Mouse (Mus musculus): Measurements from ENCODE around the gene Taar8a.
"Not testable (repeated sequence)": the region's sequence is repeated elsewhere in the genome, so short reads cannot be mapped to it uniquely, and the experiment has no call there.

The Taar8a gene

DNA sequence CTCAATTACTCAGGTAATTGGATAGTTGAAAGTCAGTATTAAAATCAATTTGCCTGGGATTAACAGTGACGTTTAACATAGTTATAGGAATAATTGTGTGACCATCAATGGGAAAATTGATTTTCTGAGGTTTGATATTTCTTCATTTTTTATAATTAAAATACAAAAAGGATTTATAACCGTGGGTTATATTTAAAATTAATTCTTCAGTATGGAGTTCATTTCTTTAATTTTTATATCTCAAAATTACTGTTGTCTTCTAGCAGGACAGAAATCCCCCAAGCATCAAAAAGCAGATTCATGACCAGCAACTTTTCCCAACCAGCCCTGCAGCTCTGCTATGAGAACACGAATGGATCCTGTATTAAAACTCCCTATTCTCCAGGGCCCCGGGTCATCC lies at the start of gene Taar8a:
Gene Taar8a, plus strand, starts transcription at position 301 of the 400 bp plus-strand sequence.
- DNase-seq = not testable (repeated sequence)

DNA sequence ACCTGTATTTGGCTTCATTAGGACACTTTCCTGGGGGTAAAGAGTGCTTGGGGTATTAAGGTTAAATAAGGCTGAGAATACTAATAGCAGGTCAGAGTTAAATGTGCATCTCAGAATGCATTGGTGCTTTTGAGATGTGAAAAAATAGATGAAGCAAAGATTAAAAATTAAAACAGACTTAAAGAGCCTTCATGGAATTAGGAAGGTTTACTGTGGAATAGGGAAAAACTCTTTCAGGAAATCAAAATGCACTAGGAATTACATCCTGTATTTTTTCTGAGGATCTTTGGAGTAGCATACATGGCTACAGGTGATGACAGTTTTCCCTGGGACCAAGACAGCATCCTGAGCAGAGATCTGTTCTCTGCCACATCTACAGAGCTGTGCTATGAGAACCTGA lies 49.4 kb upstream of the Taar8a start, which contains the start of gene Taar7d:
Gene Taar7d, plus strand, starts transcription at position 301 of the 400 bp plus-strand sequence.
- DNase-seq = no peak

DNA sequence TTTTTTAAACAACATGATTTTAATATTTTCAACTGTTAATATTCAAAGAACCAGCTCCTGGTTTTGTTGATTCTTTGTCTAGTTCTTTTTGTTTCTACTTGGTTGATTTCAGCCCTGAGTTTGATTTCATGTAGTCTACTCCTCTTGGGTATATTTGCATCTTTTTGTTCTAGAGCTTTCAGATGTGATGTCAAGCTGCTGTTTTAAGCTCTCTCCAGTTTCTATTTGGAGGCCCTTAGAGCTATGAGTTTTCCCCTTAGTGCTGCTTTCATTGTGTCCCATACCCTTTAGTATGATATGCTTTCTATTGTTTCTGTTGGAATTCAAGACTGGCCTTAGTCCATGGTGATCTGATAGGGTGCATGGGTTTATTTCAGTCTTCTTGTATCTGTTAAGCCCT lies 45.0 kb upstream of the Taar8a start:
- no peak for DNase-seq

DNA sequence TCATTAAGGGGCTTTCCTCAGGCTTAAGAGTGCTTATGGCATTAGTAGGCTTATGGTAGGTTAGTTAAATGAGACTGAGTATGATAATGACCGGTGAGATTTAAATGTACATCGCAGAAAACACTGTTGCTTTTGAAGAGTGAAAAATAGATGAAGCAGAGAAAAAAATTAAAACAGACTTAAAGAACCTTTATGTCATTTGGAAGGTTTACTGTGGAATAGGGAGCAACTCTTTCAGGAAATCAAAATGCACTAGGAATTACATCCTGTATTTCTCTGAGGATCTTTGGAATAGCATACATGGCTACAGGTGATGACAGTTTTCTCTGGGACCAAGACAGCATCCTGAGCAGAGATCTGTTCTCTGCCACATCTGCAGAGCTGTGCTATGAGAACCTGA lies 39.0 kb upstream of the Taar8a start, which contains the start of gene Taar7e:
Gene Taar7e, plus strand, starts transcription at position 301 of the 400 bp plus-strand sequence.
- no peak for DNase-seq

DNA sequence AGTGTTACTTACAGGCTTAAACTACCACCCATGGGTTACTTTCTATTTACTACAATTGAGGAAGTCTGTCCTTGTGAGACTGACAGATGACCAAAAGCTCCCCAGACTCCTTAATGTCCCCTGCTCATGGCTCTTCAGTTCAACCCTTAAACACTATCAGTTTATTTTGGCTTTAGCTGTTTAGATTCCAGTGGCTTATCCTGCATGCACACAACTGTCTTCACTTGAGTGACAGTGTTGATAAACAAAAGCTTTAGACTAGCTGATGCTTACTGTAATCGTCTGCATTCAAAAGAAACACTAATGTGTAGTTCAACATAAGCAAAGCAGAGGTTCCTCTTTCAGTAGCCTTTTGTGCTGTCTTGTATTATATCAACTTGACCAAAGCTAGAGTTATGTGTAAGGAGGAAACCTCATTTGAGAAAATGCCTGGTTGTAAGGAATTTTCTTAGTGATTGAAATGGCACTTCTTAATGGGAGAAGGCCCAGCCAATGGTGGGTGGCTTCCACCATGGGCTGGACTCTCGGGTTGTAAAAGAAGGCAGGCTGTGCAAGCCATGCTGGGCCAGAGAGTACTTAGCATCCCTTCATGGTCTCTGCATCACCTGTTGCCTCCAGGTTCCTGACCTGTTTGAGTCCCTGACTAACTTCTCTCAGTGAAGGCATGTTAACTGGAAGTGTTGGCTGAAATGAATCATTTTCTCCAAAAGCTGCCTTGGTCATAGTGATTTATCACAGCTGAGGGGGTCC lies 36.0 kb upstream of the Taar8a start:
- DNase-seq = no peak

DNA sequence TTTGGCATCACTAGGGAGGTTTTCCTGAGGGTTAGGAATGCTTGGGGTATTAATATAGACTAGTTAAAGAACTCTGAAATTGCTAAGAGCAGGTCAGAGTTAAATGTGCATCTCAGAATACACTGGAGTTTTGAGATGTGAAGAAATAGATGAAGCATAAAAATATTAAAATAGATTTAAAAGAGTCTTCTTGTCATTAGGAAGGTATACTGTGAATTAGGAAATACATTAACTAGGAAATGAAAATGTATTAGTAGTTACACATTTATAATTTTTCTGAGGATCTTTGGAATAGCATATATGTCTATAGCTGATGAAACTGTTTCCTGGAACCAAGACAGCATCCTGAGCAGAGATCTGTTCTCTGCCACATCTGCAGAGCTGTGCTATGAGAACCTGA lies 27.1 kb upstream of the Taar8a start, which contains the start of gene Taar7f:
Gene Taar7f, plus strand, starts transcription at position 301 of the 400 bp plus-strand sequence.
- DNase-seq = no peak

DNA sequence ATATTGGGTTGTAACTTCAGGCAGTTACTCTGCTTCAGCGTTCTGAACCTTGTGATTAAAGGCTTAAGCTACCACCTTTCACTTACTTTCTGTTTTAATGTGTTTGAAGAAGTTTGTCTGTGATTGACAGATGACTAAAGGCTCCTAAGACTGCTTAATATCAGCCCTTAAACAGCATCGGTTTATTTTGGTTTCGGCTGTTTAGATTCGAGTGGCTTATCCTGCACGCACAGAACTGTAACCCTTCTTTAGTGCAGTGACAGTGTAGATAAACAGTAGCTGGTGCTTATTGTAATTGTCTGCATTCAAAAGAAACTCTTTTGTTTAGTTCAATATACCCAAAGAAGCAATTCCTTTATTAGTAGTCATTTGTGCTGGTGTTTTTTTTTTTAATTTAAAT lies 24.3 kb upstream of the Taar8a start:
- no peak for DNase-seq

DNA sequence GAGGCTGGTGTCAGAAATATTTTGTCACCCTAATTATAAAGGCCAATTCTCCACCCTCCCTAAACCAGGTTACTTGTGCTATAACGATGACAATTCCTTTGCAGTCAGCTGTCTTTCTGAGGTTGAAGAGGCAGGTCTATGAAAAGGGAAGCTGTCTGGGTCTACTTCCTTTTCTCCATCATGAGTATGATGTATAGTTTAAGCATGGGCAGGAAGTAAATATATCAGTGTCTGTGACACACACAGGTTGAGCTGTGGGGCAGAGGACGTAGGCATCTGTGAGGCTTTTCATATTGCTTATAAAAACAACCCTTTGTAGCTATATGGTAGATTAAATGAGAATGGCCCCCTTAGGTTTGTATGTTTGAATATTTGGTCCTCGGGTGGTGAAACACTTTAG lies 17.3 kb upstream of the Taar8a start:
- no peak for DNase-seq

DNA sequence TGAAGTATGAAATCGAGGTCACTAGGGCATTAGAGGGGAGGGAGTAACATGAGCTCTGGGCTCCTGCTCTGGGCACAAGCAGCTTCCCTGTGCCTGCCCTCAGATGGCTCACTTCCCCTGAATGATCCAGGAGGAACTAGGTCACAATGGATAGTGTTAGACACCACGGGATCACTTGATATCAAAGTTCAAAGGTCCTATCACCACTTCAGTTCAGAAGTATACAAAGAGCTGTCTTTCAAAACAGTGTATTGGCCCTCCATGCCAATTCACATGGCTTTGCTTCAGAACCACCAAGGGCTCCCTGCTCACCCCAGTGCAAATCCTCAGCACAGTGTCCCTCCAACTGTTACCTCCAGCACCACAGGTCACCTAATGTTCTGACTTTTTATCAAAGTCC lies 1.5 kb upstream of the Taar8a start:
- not testable (repeated sequence) for DNase-seq

DNA sequence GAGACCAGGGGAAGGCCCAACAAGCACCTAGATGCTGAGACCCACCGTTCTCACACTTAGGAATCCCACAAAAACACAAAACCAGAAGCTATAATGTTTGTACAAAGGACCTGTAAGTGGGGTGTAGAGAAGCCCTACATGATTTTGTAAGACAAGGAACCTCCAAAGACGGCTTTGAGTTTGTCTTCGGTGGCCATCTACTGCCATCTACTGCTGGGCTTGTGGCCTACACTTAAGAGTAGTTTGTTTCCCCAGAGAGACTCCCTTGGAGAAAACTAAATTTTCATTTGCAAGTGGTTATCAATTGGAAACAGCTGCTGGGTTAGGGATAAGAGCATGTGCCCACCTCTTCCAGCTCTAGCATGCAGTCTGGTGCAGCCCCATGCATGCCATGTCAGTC lies 3.9 kb downstream of the Taar8a start:
- peak; percentile 10 for DNase-seq

DNA sequence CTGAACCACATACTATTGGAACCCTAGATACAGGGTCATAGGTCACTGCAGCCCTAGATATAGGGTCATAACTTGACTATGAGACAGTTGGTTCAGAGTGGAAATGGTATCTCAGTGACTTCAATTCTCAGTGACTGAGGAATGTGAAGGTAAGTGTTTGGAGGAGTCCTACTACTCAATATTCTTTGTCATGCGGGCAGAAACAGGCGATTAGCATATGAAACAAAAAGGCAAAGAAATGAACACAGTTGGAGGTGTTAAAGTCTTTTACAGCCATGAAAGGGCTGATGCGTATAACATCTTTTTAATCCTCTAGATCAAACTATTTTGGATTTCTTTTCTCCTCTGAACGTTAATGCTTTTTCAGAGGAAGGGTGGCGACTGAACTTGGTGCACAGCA lies 9.6 kb downstream of the Taar8a start:
- no peak for DNase-seq

DNA sequence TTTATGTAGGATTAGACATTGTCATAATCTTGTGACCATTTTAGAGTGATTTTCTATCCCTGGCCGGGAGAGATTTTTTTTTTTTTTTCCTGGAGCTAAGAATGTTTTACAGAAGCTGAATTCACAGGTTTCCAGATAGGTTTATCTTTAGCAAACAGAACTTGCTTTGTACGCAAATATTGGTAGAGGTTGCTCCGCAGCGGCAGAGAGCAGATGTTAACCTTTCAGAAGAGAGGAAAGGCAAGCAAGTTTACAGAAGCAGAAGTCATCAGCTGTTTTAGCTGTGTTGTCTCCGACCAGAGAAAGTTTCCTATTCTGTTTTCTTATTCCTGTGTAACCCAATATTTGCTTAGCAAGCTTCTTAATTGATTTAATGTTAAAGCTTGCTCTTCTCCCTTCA lies 10.3 kb downstream of the Taar8a start:
- no peak for DNase-seq

DNA sequence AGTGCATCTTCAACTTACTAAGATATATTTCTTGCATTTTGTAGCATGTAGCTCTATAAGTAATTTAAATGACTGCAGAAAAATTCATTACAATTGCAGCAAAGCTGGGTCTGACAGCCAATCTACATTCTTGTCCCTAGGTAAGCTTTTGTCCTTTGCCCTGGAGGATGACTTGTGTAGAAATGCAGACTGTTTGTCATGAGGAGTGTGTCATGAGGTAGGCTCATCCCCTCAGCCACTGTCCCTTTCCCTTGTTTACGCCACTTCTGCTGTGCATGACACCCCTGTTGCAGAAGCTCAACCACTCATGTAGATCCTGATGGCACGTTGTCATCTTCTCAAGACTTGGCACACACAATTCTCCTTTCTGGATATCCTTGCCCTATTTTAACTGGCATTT lies 10.9 kb downstream of the Taar8a start:
- no peak for DNase-seq

DNA sequence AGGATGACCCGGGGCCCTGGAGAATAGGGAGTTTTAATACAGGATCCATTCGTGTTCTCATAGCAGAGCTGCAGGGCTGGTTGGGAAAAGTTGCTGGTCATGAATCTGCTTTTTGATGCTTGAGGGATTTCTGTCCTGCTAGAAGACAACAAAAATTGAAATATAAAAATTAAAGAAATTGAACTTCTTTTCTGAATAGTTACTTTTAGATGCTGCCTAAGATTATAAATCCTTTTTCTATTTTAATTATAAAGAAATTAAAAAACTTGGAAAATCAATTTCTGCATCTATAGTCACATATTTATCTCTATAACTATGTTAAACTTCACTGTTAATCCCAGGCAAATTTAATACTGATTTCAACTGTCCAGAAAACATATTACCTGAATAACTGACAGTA lies 15.9 kb downstream of the Taar8a start, which contains the start of gene Taar8b:
Gene Taar8b, minus strand, starts transcription at position 101 of the 400 bp plus-strand sequence.
- DNase-seq = no peak

DNA sequence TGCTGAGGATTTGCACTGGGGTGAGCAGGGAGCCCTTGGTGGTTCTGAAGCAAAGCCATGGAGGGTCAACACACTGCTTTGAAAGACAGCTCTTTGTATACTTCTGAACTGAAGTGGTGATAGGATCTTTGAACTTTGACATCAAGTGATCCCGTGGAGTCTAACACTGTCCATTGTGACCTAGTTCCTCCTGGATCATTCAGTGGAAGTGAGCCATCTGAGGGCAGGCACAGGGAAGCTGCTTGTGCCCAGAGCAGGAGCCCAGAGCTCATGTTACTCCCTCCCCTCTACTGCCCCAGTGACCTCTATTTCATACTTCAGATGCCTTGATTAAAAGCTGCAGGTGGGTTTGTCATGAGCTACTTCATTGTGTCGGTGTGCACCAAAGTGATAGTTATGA lies 20.7 kb downstream of the Taar8a start:
- DNase-seq = not testable (repeated sequence)

DNA sequence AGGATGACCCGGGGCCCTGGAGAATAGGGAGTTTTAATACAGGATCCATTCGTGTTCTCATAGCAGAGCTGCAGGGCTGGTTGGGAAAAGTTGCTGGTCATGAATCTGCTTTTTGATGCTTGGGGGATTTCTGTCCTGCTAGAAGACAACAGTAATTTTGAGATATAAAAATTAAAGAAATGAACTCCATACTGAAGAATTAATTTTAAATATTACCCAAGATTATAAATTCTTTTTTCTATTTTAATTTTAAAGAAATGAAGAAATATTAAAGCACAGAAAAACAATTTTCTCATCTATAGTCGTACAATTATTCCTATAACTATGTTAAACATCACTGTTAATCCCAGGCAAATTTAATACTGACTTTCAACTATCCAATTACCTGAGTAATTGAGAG lies 25.5 kb downstream of the Taar8a start, which contains the start of gene Taar8c:
Gene Taar8c, minus strand, starts transcription at position 101 of the 400 bp plus-strand sequence.
- DNase-seq = not testable (repeated sequence)

DNA sequence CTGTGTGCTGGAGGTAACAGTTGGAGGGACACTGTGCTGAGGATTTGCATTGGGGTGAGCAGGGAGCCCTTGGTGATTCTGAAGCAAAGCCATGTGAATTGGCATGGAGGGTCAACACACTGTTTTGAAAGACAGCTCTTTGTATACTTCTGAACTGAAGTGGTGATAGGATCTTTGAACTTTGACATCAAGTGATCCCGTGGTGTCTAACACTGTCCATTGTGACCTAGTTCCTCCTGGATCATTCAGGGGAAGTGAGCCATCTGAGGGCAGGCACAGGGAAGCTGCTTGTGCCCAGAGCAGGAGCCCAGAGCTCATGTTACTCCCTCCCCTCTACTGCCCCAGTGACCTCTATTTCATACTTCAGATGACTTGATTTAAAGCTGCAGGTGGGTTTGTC lies 27.0 kb downstream of the Taar8a start:
- DNase-seq = not testable (repeated sequence)

DNA sequence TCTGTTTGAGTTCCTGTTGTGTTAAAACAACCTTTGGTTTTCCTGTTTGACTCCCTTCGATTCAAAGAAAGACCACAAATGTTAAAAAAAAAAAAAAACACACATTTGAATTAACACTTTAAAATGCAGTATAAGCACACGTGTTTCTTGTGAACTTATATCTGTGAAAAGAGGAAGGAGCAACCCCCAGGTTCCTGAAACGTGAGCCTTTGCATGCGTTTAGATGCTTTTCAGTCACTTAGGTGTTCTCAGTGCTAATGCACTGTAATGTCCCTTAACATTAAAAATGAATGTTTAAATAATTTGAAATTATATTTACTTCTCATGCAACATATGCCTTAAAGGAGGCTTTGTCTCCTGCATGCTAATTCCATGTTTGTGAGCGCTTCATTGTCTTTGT lies 31.4 kb downstream of the Taar8a start:
- no peak for DNase-seq

DNA sequence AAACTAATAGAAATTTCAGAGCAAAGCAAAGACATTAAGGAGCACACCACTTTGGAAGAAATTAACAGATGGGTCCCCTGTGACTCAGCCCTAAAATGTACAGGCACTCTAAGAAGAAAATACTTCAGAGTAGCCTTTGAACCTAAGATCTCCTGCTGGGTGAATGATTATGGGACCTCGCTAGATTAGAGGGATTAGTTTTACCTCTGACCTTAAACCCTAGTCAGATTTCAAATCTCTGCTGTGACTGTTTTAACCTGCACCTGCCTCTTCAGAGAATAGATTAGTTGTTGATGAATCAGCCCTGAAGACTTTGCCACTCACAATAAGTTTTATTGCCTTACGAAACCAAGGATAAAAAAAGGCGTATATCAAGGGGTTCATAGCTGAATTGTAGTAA lies 31.9 kb downstream of the Taar8a start:
- DNase-seq = no peak

DNA sequence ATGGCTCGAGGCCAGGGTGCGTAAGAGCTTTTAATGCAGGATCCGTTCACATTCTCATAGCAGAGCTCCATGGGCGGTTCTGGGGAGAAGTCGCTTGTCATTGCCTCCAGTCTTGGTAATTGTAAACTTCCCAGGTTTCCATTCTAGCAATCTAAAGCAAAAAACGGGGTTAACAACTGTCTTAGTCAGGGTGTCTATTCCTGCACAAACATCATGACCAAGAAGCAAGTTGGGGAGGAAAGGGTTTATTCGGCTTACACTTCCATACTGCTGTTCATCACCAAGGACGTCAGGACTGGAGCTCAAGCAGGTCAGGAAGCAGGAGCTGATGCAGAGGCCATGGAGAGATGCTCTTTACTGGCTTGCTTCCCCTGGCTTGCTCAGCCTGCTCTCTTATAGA lies 33.1 kb downstream of the Taar8a start, which contains the start of gene Taar9:
Gene Taar9, minus strand, starts transcription at position 101 of the 400 bp plus-strand sequence.
- DNase-seq = not testable (repeated sequence)

DNA sequence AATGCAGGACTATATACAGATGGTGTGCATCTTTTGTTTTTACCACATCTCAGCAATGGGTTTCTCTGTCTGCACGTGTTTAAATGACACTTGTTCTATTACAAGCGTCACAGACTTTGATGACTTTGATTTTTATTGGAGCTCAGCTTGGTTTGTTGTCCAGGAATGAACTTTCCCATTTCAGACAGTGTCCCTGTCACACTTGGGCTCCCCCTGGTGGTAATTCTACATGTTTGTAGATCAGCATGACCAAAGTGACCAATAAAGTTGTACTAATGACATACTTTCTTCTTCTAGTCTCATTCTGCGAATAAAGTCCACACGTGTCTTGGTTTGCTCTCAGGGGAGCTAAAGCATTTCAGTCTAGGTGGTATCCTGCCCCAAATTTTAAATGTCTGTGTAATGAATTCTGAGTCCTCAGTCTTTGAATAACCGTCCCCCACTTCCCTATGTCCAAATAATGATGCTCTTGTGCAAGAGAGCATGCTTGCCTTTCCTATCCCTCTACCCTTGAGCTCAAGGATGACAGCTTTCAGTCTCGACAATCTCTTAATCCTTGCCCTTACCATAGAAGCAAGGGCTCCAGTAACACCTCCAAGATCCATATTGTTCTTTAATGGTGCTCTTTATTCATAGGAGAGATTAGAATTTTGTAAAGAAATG lies 34.9 kb downstream of the Taar8a start:
- peak; percentile 16 for DNase-seq

Measured in cerebellum, adult 8-10 months (tissue).